Mouse (Mus musculus): Measurements from ENCODE around the gene Gm5089.

DNA sequence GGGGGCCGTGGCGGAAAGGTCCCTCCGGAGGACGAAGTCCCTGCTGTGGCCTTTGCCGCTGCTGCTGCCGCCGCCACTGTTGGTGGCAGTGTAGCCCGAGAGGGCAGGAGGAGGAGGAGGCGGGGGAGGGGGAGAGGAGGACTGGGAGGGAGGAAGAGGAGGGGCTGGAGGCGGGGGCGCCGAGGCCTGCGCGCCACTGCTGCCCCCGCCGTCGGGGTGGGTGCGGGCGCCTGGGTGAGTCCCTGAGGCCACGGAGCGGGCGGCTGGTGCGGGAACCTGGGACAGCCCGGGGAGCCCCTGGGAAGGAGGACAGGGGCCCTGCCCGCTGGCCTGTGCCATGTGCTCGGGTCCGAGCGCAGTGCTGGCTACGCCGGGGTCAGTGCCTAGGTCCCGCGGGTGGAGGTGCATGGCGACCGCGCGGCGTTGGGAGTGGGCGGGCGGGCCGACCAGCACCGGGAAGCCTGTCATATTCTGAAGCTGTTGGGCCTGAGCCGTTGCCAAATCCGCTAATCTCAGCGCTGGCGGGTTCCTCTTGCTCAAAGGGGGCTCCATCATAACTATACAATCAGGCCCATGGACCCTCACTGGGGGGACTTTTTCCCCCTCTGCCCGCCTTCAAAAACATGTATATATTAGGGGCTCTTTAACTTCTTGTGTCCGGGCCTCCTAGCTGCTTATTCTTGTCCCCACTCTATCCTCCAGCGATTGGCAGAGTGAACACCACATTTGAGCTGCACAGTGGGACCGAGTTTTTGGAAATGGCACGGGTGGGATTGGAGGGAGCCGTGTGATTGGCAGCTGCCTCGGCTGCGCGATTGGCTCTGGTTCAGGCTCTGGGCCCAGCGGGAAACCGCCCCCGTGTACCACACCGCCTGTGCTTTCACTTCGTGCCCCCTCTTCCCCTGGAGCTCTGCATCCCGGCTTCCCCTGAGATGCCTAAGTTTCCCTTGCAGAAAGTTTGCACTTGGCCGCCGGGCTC, 14.1 kb upstream of the Gm5089 start, which contains the start of gene Zic5:
- TF ChIP-seq CTCF (IDR thresholded peaks at IDR 0.05; ENCODE audit: low read depth, low read length) (no peak), POLR2A (IDR thresholded peaks at IDR 0.05; ENCODE audit: borderline replicate concordance, low read depth, low read length) (no peak)

All from bone marrow macrophage, adult 2 months (primary cell).